Mouse (Mus musculus): ENCODE data around the gene Ankrd26. TPM values are rescaled to one million over a fixed set of nuclear protein-coding genes. Genes with fewer than 3 reads are reported as not detected.

Ankrd26 gene
- 2.7 and 3.2 TPM in 2 replicates for polyA plus RNA-seq (2012; rRNA removed)

DNA sequence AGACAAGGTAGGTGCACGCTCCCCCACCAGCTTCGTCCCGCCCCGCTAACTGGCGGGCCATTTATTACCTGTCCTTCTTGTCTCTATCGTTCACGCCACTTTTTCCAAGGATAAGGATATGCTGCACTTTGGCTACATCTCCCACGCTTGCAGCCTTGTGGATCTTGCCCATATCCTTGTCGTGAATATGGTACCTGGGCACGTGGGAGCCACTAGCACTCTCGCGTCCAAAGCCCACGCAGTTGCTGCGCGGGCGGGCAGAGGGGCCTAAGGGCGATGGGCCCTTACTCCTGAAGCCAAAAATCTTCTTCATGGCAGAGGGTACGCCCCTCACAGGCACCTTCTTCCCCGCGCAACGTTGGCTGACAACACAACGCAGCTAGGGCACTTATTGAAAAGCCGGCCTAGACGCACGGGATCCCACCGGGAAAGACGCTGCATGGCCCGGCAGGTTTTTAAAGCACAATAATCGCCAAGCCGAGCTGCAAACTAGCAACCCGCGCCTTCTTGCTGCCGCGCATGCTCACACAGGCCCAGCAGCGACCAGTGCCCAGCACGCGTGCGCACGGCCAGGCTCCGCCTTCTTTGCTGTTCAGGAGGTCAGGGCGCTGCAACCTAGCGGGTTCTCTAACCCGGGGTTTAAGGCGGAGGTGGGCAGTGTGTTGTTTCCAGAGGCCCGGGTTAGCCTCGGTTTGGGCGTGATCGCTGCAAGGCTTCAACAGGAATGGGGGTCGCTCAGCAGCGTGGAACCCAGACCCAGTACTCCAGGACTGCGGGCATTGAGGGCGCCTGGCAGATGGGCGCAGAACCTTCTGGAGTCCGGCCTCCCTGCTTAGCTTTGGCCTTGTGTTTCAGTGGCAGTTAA lies at the start of gene Ankrd26:
TSS of gene Ankrd26 (minus strand) at position 482 of the 865 bp plus-strand sequence.

DNA sequence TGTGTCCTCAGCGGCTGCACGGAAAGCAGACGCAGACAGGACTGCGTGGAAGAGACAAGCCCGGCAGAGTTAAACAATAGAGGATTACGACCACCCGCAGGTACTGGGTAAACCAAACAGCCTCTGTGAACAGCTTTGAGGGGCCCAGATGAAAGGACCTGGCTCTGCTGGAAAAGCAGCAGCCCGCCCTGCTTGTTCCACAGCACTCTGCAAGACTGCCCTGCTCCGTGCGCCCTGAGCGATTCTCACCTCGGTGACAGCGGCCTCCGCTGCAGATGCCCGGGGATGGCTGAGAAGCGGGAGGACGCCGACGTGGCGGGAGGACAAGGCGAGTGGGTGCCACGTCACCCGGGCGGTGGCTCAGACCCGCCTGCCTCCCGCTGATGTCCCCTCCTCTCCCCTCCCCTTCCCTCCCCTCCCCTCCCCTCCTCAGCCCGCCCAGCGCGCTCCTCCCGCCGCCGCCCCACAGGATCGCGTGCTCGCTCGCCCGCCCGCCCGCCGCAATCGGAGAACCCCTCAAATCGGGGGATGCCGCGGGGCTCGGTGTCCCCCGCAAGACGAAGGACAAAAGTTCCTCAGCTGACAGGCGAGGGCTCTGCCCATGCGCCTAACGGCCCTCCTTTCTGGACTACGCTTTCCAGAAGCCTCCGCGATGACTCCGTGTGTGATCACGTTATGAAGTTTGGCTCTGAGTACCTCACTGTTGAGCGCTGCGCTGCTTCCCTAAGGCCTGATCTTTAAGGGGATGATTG lies 82.9 kb downstream of the Ankrd26 start, which contains the start of gene Zfp9:
TSS of gene Zfp9 (minus strand) at position 364 of the 752 bp plus-strand sequence.

DNA sequence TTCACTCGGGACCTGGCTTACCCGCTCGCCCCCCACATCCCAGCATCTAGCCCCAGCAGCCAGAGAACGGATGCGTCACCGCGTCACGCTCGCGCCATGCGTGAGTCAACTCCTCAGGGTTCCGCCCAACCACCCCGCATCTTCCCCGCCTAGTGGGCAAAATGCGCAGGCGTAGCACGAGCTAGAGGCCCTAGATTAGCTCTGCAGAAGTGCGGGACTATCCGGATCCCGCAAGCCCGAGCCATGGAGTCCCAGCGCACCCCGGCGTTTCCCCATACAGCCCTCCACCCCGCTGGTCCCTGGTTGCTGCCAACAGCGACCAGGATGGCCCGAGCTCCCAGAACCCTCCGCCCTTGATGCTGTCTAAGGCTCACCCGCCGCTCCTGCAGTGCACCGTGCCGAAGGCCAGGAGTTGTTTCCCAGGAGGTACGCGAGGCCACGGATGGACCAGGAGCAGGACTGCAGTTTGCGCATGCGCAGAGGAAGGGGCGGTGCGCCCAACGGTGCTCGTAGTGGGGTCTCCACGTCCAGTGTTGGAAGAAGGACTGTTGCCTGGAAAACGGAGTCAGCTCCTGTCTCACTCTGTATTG lies 106.9 kb downstream of the Ankrd26 start, which contains the start of gene Zfp248:
TSS of gene Zfp248 (minus strand) at position 487 of the 590 bp plus-strand sequence.

Other genes with a start within 250 kb of the Ankrd26 start
- 5.9 and 6.9 TPM in 2 replicates for gene Bms1, start 142.8 kb downstream of the Ankrd26 start, polyA plus RNA-seq (2012; rRNA removed)
- gene Zfp248, start 106.7 kb downstream of the Ankrd26 start, polyA plus RNA-seq (2012; rRNA removed) = 0.59 and 0.61 TPM in 2 replicates
- 2.6 and 3.5 TPM in 2 replicates for gene Zfp9, start 82.9 kb downstream of the Ankrd26 start, polyA plus RNA-seq (2012; rRNA removed)

Measured in liver, embryonic 18 days (tissue).